Mouse (Mus musculus): ENCODE results near the gene Zfp444.
A peak's percentile ranks its signal among the peaks of the same experiment; 100 is the strongest.
"Not testable (repeated sequence)": the region's sequence is repeated elsewhere in the genome, so short reads cannot be mapped to it uniquely, and the experiment has no call there.

The Zfp444 gene

DNA sequence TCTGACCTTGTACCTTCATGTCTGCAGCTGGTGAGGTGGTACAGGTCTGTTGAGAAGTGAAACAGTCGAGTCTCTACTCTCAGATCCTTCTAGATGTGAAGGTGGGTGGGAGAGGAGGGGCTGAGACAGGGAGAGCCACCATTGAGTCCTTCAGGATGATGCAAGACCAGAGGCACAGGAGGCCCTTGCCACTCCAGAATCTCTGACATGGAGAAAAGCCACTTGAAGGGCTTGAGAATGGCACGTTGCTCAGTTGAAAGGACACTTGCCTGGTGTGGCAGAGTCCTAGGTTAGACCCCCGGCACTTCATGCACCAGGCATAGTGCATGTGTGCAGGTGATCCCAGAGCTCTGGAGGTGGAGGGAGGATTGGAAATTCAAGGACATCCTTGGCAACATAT, 10.5 kb upstream of the Zfp444 start:
- DNase-seq (ENCODE audit: low spot score in 2 of 2), result no peak

DNA sequence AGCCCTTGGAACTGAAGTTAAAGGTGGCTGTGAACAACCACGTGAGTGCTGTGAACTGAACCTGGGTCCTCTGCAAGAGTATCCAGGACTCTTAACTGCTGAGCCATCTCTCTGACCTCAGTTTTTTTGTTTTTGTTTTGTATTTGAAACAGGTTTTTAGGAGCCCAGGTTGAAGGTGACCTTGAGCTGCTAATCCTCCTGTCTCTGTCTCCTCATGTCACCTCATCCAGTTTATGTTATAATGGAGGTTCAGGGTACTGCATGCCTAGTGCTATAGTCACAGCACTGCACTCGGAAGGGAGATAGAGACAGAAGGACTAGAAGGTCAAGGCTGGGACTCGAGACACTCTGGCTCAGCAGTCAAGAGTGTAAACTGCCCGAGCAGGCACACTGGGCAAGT, 9.9 kb upstream of the Zfp444 start:
- no peak for DNase-seq (ENCODE audit: low spot score in 2 of 2)

DNA sequence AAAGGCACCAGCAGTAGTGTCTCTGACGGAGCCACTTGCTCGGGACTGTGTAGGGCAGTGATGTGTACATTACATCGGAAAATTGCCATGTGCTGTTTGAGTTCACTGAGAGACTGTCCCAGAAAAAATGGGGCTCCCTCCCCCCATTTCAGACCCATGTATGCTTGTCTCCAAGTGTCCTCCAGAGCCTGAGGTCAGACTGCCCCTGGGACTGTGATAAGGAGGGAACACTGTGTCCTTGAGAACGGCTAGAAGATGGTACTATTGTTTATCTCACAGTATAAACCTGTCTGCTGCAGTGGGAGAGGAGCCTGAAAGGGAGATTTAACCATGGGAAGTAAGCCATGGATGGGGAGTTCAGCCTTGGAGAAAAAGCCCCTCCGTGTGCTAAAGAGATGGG, 7.4 kb upstream of the Zfp444 start:
- DNase-seq (ENCODE audit: low spot score in 2 of 2), result no peak

GRCm38 (mm10) chr7:6169403-6169802, 2.6 kb upstream of the Zfp444 start:
- no peak for DNase-seq (ENCODE audit: low spot score in 2 of 2)

GRCm38 (mm10) chr7:6170391-6170790, 1.6 kb upstream of the Zfp444 start:
- no peak for DNase-seq (ENCODE audit: low spot score in 2 of 2)

DNA sequence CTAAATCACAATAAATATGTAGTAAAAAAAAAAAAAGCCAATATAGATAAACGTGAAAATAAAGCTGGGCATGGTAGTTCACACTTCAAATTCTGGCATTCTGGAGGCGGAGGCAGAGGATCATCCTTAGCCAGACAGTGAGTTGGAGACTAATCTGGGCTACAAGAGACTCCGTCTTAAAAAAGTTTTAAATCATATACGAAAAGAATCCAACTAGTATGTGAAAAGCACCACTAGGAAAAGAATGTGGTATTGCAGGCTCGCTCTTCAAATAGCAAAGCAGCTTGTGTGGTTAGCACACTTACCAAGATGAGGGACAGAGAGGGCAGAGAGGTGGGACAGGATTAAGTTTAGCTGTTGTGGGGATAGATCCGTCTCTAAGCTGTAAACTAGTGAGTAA, 1.2 kb upstream of the Zfp444 start:
- DNase-seq (ENCODE audit: low spot score in 2 of 2), result no peak

- DNase-seq (ENCODE audit: low spot score in 2 of 2), result peak; percentile 35 to 61
These were observed 501 bp upstream of the Zfp444 start for GRCm38 (mm10) chr7:6171444-6172005.

DNA sequence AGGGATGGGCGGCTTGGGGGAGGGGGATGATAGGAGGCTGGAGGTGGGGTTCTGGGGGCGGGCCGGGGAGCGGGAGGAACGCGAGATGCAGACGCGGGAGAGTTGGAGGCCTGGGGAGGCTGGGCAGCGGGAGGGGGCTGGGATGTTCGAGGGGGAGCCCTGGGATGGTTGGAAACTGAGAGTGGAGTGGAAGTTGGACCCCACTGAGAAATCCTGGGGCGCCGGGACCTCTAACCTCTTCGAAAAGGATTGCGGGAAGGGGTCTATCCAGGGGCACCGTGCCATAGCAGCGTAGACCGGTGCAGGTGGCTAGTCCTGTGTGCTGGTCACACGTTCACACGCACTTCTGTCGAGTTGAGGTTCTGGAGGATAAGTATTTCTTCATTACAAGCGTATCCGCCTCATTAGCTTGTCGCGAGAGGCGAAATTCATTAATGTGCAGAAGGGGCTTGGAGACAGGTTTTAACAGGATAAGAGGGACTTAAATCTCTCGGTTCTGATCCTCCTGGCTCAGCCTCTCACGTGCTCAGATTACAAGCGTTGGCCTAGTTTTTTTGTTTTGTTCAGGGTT, 733 bp downstream of the Zfp444 start:
- DNase-seq (ENCODE audit: low spot score in 2 of 2), result peak in 1 of 2 experiments; percentile 33

DNA sequence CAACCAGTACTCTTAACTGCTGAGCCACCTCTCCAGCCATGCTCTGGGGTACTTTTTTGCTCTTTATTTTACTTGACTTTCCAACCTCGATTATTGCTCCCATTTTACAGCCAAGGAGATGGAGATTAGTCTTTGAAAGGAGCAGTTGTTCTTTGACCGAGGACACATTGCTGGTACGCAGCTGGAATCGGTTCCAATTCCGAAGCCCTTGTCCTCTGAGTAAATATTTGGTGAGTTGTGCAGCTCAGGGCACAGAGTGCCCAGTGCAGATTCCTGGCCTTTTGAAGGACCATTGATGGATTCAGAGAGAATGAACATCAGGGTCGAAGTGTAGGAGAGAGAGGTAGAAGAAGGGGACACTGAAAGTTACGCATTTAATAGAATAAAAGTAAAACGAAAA, 1.8 kb downstream of the Zfp444 start:
- DNase-seq (ENCODE audit: low spot score in 2 of 2), result no peak

DNA sequence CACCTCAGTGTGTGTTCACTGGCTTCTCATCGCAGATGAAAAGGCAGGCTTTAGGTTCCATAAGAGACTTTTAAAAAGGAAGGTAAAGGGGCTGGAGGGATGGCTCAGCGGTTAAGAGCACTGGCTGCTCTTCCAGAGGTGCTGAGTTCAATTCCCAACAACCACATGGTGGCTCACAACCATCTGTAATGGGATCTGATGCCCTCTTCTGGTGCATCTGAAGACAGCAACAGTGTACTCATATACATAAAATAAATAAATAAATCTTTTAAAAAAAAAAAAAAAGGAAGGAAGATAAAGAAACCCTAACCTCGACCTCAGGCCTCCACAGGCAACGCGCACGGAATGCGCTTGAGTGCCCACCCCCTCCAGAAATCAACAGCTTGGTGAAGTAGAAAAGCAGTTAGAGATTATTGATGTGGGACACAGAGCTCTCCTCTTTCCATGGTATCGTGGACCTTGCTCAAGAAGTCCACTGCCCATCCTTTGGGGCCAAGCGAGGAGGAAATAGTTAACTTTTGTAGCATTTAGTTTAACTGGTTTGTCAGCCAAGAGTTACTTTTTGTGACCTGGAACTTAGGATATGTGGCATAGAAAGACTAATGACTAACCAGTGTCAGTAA, 2.5 kb downstream of the Zfp444 start:
- not testable (repeated sequence) for DNase-seq (ENCODE audit: low spot score in 2 of 2)

- DNase-seq (ENCODE audit: low spot score in 2 of 2), result no peak
These were observed 7.0 kb downstream of the Zfp444 start for GRCm38 (mm10) chr7:6179013-6179412.

GRCm38 (mm10) chr7:6182882-6183281, 10.9 kb downstream of the Zfp444 start:
- no peak for DNase-seq (ENCODE audit: low spot score in 2 of 2)

DNA sequence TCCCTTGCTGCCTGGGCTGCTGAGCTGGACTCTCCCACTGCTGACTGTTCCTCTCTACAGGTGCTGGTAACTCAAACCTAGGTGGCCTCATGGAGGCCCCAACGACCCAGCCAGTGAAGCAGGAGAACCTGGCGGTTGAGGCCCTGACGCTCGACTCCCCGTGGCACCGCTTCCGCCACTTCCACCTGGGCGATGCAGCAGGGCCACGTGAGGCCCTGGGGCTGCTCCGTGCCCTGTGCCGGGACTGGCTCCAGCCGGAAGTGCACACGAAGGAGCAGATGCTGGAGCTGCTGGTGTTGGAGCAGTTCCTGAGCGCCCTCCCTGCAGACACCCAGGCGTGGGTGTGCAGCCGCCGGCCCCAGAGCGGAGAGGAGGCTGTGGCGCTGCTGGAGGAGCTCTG, 11.8 kb downstream of the Zfp444 start:
- DNase-seq (ENCODE audit: low spot score in 2 of 2), result no peak

DNA sequence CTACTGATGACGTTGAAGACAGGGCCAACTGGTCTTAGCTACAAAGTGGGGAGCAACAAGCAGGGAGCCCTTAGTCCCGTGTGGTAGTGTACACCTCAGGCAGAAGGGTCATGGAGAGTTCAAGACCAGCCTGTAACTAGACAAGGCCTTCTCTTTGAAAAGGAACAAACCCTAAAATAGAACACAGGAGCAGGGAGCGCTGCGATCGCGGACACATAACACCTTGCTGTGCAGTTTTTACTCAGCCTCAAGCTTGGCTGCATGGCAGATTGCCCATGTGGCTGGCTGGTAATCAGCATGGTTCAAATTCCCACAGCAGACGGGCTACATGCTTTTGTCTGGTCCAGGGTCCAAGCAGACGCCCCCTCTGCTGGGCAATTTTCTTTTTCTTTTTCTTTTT, 12.5 kb downstream of the Zfp444 start:
- no peak for DNase-seq (ENCODE audit: low spot score in 2 of 2)

GRCm38 (mm10) chr7:6185391-6185790, 13.4 kb downstream of the Zfp444 start:
- DNase-seq (ENCODE audit: low spot score in 2 of 2), result no peak

DNA sequence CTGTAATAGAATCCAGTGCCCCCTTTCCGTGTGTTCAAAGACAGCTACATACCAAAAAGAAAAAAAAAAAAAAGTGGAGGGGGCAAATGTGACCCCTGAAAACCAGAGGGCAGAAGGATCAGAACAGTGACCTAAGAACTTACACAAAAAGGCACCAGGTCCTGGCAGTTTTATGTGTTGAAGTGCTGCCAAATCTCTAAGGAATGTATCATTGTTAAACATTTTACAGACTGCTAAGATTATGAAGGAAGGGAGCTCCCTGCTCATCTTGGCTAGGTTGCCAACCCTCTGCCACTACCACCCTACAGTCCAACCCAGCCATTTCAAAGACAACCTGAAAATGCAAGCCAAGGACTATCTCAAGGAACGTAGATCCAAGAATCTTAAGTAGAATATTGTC, 14.2 kb downstream of the Zfp444 start:
- no peak for DNase-seq (ENCODE audit: low spot score in 2 of 2)

GRCm38 (mm10) chr7:6186756-6187155, 14.7 kb downstream of the Zfp444 start:
- DNase-seq (ENCODE audit: low spot score in 2 of 2), result no peak

- no peak for DNase-seq (ENCODE audit: low spot score in 2 of 2)
These were observed 17.5 kb downstream of the Zfp444 start for GRCm38 (mm10) chr7:6189542-6189941.

- DNase-seq (ENCODE audit: low spot score in 2 of 2), result peak; percentile 55 to 72
These were observed 19.4 kb downstream of the Zfp444 start for GRCm38 (mm10) chr7:6191376-6191775.

DNA sequence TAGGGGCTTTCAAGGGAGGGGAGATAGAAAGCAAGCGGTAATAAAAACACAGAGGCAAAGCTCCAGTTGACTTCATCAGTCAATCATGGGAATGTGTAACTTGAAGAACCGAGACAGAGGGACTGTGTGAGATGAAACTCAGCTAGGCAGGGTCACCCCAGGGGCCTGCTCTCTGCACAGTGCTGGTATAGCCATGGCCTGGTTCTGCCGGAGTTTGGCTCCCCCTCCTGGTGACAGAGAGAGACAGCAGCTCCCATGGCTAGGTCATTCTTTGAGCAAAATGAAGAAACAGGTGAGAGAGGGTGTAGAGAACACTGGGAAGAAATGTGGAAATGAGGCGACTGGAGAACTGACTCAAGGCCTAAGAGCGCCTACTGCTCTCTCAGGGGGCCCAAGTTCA, 22.1 kb downstream of the Zfp444 start:
- peak in 1 of 2 experiments; percentile 68 for DNase-seq (ENCODE audit: low spot score in 2 of 2)

- no peak for DNase-seq (ENCODE audit: low spot score in 2 of 2)
These were observed 23.8 kb downstream of the Zfp444 start for GRCm38 (mm10) chr7:6195777-6196176.

GRCm38 (mm10) chr7:6196790-6197189, 24.8 kb downstream of the Zfp444 start, which contains the start of gene Galp:
Gene Galp, plus strand, starts transcription at chr7:6197090.
- DNase-seq (ENCODE audit: low spot score in 2 of 2), result no peak

DNA sequence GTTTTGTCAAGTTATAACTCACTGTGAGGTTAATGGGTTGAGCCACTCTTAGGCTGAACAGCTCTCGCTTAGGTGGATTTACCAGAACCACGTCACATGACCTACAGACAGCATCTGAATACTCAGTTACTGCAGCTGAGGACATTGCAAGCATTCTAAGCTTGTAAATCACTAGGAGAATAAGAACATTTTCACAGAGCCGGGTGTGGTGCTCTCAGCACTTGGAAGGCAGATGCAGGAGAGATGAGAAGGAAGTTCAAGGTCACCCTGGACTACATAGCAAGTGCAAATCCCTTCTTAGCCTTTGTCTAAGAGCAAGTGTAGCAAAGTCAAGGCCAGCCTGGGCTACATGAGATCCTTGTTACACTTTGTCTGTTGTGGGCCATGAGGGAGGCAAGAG, 32.2 kb downstream of the Zfp444 start:
- DNase-seq (ENCODE audit: low spot score in 2 of 2), result no peak

GRCm38 (mm10) chr7:6213144-6213543, 41.1 kb downstream of the Zfp444 start:
- no peak for DNase-seq (ENCODE audit: low spot score in 2 of 2)

All from cerebellum, postnatal 4 days (tissue).